Mouse (Mus musculus) right cerebral cortex, postnatal 10 days (tissue): ENCODE results near the gene Bicc1.

ENCODE experiments used
- DNase-seq, 2 experiments: peaks; one replicate each; pipeline ENCODE4 v3.0.0; 2021; ENCODE audit warnings: low spot score in 2 of 2

Bicc1 gene

GRCm38 (mm10) chr10:70874994-70875538 is 284.4 kb downstream of the Bicc1 start:
- DNase-seq: peak; percentile 38 to 49
